Mouse (Mus musculus) intestine, embryonic 15.5 days (tissue): Measurements from ENCODE around the gene Fam189a1. TPM values are rescaled to one million over a fixed set of nuclear protein-coding genes. Genes with fewer than 3 reads are reported as not detected.
A peak's percentile ranks its signal among the peaks of the same experiment; 100 is the strongest.

Source experiments
- ATAC-seq: fragments of 200-750 bp; cut with Nextera tagmentation; 2 replicates; pipeline ENCODE4 v1.8.0; 2017; ENCODE audit warnings: moderate TSS enrichment, moderate library complexity
- H3K27ac ChIP-seq: fragments of 300-500 bp; sonication (generic); 2 replicates; pipeline ENCODE4 v1.5.1; 2015; ENCODE audit warnings: mild to moderate bottlenecking, inconsistent platforms
- H3K27me3 ChIP-seq: fragments of 300-500 bp; sonication (generic); replicated peaks from 2 replicates; pipeline ENCODE4 v1.6.1; 2015; ENCODE audit warnings: inconsistent platforms
- H3K36me3 ChIP-seq: fragments of 300-500 bp; sonication (generic); 2 replicates; pipeline ENCODE4 v1.6.1; 2015; ENCODE audit warnings: inconsistent platforms
- H3K4me1 ChIP-seq: fragments of 300-500 bp; sonication (generic); replicated peaks from 2 replicates; pipeline ENCODE4 v1.6.1; 2015; ENCODE audit warnings: inconsistent platforms
- H3K4me2 ChIP-seq: fragments of 300-500 bp; sonication (generic); replicated peaks from 2 replicates; pipeline ENCODE4 v1.6.1; 2015; ENCODE audit warnings: mild to moderate bottlenecking, inconsistent platforms
- H3K4me3 ChIP-seq: fragments of 300-500 bp; sonication (generic); replicated peaks from 2 replicates; pipeline ENCODE4 v1.5.1; 2015; ENCODE audit warnings: inconsistent platforms
- H3K9ac ChIP-seq: fragments of 300-500 bp; sonication (generic); 2 replicates; pipeline ENCODE4 v1.6.1; 2015; ENCODE audit warnings: inconsistent platforms
- H3K9me3 ChIP-seq: fragments of 300-500 bp; sonication (generic); 2 replicates; pipeline ENCODE4 v1.6.1; 2016; ENCODE audit warnings: inconsistent platforms
- WGBS: fragments of 180-500 bp; shearing (Covaris S2); methylation state at CpG from one replicate; pipeline ENCODE4 v1.1.7; 2015; 5-methylcytosine and 5-hydroxymethylcytosine counted together
- polyA plus RNA-seq: library from polyadenylated mRNA; unstranded; fragments of >200 nt; fragmentation: Nextera tagmentation; extraction: Ambion mirVana; gene quantifications from 2 replicates; pipeline ENCODE4 v1.2.1, GENCODE M21; 2015

Fam189a1 gene
- polyA plus RNA-seq, 1 experiment from 2014 or later: 1.4 TPM

DNA sequence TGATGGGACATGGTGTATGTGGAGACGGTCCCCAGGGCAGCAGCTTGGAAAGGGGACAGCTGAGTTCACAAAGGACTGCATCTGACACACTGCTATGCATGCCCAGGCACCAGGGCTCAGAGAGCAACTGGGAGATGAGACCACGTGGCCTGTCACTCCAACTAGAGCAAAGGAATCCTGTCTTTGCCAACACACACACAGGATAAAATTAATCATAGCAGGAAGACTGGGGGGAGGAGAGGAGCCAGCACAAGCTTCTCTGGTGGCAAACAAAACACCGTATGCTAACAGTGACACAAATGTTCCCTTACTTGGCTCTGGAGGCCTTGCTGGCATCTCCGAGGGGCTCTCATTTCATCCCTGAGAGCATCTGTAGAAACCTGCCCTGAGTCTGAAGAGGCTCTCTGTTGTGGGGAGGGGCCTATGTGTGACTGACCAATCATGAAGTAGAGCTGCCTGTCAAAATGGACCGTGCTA, 60.7 kb downstream of the Fam189a1 start:
- Histone ChIP-seq H3K9ac (no peak overlapping the region), H3K4me3 (no peak overlapping the region), H3K27ac (no peak overlapping the region), H3K27me3 (no peaks in the 10 kb centered on the region), H3K4me1 (no peaks in the 10 kb centered on the region), H3K9me3 (no peaks in the 10 kb centered on the region), H3K4me2 (no peak overlapping the region), H3K36me3 (no peaks in the 10 kb centered on the region)
- 54% methylated on average over 5 of the region's 5 CpGs for WGBS
- ATAC-seq: no peak

DNA sequence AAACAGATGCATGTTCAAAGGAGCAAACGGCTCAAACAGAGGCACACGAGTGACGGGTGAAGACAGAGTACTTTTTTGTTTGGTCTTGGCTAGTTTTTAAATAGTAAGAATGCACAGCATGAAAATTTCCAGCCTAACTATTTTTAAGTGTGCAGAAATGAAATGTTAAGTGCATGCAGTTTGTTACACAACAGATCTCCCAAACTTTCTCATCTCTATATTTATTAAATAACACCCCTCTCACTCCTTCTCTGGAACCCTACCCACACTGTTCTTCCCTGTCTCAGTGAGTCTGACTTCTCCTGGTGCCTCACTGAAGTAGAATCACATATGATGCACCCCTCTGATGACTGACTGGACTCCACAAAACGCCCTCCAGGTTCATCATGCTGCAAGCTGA, 63.1 kb downstream of the Fam189a1 start:
- H3K4me3 ChIP-seq: no peak overlapping the region
- no peaks in the 10 kb centered on the region for H3K27me3 ChIP-seq
- H3K36me3 ChIP-seq: no peaks in the 10 kb centered on the region
- H3K27ac ChIP-seq: no peak overlapping the region
- no peak overlapping the region for H3K9ac ChIP-seq
- ATAC-seq: no peak
- no peak overlapping the region for H3K4me2 ChIP-seq
- no peaks in the 10 kb centered on the region for H3K4me1 ChIP-seq
- no peaks in the 10 kb centered on the region for H3K9me3 ChIP-seq
- WGBS: 76% methylated on average over 4 of the region's 4 CpGs

DNA sequence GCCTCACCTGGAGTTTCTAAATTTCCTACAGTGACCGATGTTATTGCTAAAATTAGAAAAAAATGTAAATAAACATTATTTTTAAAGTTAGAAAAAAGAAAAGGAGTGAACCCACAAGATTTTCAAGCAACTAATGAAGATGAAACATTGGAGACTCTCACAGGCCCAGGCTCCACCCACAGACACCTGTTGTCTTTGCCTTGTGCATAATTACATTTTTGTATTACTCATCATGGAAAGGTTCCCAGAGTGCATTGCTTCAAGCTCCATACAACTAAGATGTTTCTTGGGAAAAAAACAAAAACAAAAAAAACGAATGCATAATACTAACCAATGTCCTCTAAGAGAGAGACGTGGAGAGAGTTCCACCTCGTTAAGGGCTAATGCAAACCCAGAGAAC, 64.9 kb downstream of the Fam189a1 start:
- H3K4me2 ChIP-seq: no peak overlapping the region
- H3K9me3 ChIP-seq: no peaks in the 10 kb centered on the region
- WGBS: 79% methylated on average over 4 of the region's 4 CpGs
- no peaks in the 10 kb centered on the region for H3K36me3 ChIP-seq
- no peak for ATAC-seq
- no peaks in the 10 kb centered on the region for H3K4me1 ChIP-seq
- H3K27me3 ChIP-seq: no peaks in the 10 kb centered on the region
- no peak overlapping the region for H3K4me3 ChIP-seq
- no peak overlapping the region for H3K27ac ChIP-seq
- H3K9ac ChIP-seq: no peak overlapping the region

DNA sequence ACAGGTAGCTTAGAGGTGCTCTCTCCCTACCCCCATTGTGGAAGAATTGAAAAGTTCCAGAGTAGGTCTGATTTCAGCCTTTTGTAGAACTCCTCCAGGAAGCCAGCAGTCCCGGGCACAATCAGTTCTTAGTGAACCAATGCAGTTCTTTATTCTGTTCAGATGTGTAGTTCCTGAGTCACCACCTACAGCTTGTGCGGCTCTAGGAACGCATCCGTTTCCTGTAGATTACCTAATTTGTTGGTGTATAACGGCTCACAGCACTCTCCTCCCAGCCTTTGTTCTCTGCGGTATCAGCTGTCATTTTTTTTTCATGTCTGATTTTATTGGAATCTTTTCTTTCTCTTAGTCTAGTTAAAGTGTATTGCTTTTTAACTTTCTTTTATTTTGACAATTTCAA, 70.4 kb downstream of the Fam189a1 start:
- ATAC-seq: no peak
- 78% methylated on average over 6 of the region's 6 CpGs for WGBS
- no peak overlapping the region for H3K9ac ChIP-seq
- H3K4me1 ChIP-seq: no peaks in the 10 kb centered on the region
- H3K27me3 ChIP-seq: no peaks in the 10 kb centered on the region
- no peak overlapping the region for H3K27ac ChIP-seq
- H3K36me3 ChIP-seq: no peaks in the 10 kb centered on the region
- H3K4me3 ChIP-seq: no peak overlapping the region
- H3K4me2 ChIP-seq: no peak overlapping the region
- H3K9me3 ChIP-seq: no peaks in the 10 kb centered on the region

DNA sequence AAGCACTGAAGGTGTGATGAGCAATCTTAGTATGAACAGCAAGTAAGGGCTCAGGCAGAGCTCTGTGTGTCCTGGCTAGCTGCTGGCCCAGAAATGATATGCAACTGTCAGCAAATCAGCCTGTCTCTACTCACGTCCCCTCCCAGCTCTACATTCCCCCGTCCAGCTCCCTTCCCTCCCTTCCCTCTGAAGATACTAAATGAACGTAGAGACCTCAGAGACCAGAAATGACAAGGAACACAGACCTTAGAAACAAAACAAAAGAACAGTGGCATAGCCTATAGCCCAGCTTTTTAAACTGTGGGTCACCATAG, 73.6 kb downstream of the Fam189a1 start:
- Histone ChIP-seq H3K9ac (no peak overlapping the region), H3K36me3 (no peaks in the 10 kb centered on the region), H3K9me3 (no peaks in the 10 kb centered on the region), H3K4me2 (no peak overlapping the region), H3K4me3 (no peak overlapping the region), H3K4me1 (no peaks in the 10 kb centered on the region), H3K27ac (no peak overlapping the region), H3K27me3 (no peaks in the 10 kb centered on the region)
- 32% methylated on average over 3 of the region's 3 CpGs for WGBS
- no peak for ATAC-seq

DNA sequence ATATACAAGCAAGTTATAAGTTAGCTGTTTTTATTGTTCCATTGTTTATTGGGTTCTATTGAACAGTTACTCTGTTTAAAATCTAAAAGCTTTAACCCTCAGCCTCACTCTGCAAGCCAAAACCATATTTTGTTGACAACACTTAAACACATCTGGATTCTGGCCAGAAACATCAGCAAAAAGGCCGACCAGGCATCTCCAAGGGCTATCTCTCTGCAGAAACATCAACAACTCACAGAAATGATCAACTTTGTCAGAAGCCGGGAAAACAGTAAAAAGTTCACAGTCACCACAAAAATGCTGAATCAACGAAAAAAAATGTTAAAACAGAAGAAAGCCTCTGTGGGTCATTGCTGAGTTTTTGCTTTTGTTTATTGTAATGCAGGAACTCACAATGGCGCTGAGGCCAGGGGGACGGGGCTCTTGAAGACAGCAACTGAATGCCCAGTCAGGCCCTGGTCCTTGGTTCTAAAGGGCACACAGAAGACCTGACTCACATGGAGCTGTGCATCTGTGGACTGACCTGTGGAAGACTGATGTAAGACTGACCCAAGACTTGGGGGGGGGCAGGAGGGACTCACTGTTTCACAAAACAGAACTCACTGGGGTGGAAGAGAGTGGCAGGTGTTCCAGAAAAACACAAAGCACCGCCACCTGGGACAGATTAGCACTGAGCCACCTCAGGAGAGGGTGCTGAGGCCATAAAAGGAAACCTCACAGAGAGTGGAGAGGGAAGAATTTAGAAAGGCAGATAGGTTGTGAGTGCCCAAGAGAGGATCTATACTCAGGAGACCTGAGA, 74.2 kb downstream of the Fam189a1 start:
- Histone ChIP-seq H3K27ac (no peak overlapping the region), H3K27me3 (no peaks in the 10 kb centered on the region), H3K4me1 (no peaks in the 10 kb centered on the region), H3K4me2 (no peak overlapping the region), H3K36me3 (no peaks in the 10 kb centered on the region), H3K9me3 (no peaks in the 10 kb centered on the region), H3K9ac (no peak overlapping the region), H3K4me3 (no peak overlapping the region)
- no peak for ATAC-seq
- WGBS: 41% methylated on average over 6 of the region's 6 CpGs

DNA sequence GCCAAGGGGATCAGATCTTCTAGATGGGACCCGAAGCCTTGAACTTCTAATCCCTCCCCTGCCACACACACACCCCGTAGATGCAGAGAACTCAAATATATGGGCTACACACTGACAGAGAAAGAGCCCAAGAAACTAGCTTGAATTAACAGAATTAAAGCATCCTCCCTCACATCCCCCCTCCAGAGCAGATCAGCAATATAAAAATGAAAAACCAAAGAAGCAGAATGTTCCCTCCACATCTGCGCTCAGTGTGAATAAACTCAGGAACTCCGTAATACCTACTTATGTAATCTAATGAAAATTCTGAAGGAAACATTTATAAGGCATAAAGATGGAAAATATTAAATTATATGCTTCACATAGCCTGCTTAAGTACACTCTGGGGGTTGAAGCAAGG, 80.2 kb downstream of the Fam189a1 start:
- WGBS: 83% methylated on average over 4 of the region's 4 CpGs
- no peak overlapping the region for H3K4me3 ChIP-seq
- no peaks in the 10 kb centered on the region for H3K36me3 ChIP-seq
- no peak overlapping the region for H3K9ac ChIP-seq
- H3K4me1 ChIP-seq: no peaks in the 10 kb centered on the region
- no peak for ATAC-seq
- H3K9me3 ChIP-seq: no peaks in the 10 kb centered on the region
- H3K27me3 ChIP-seq: no peaks in the 10 kb centered on the region
- no peak overlapping the region for H3K27ac ChIP-seq
- no peak overlapping the region for H3K4me2 ChIP-seq

DNA sequence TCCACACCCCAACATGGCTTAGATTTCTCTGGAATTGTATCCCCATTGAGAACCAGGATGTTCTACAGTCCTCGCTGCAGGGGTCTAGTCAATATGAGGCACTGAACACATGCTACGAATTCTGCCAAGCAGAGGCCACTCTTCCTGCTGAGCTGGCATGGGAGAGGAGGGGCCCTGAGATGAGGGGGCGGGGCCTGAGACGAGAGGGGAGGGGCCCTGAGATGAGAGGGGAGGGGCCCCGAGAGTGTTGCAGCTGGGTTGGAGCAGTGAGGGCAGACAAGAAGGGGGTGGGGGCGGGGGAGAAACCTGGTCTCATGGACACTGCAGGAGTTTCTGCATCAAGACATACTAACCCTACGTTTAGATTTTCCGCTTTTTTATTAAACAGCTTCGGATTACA, 82.2 kb downstream of the Fam189a1 start:
- Histone ChIP-seq H3K36me3 (no peaks in the 10 kb centered on the region), H3K4me3 (no peak overlapping the region), H3K4me1 (no peaks in the 10 kb centered on the region), H3K27me3 (no peaks in the 10 kb centered on the region), H3K4me2 (no peak overlapping the region), H3K9me3 (no peaks in the 10 kb centered on the region), H3K9ac (no peak overlapping the region), H3K27ac (no peak overlapping the region)
- peak; percentile 20; the same call in 1 of the 2 replicates for ATAC-seq
- WGBS: 40% methylated on average over 9 of the region's 9 CpGs

DNA sequence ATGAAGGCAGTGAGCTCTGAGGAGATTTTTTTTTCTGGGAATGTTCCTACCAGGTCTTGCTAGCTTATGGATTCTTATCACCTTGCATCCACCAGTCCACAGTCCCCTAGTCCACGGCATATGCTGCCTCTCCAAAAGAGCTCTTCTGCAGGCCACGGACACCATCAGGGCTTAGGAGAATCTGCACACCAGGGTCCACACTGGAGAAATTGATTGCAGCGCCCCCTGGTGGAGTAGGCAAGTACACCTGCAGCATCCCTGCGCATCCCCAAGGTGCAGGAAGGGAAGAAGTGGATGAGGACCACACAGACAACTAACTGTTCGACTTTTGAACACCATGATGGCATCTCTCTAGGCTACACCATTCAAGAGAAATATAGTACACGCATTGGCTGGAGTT, 82.8 kb downstream of the Fam189a1 start:
- Histone ChIP-seq H3K27ac (no peak overlapping the region), H3K9ac (no peak overlapping the region), H3K4me2 (no peak overlapping the region), H3K9me3 (no peaks in the 10 kb centered on the region), H3K36me3 (no peaks in the 10 kb centered on the region), H3K27me3 (no peaks in the 10 kb centered on the region), H3K4me3 (no peak overlapping the region), H3K4me1 (no peaks in the 10 kb centered on the region)
- no peak for ATAC-seq
- WGBS: 36% methylated on average over 6 of the region's 6 CpGs

DNA sequence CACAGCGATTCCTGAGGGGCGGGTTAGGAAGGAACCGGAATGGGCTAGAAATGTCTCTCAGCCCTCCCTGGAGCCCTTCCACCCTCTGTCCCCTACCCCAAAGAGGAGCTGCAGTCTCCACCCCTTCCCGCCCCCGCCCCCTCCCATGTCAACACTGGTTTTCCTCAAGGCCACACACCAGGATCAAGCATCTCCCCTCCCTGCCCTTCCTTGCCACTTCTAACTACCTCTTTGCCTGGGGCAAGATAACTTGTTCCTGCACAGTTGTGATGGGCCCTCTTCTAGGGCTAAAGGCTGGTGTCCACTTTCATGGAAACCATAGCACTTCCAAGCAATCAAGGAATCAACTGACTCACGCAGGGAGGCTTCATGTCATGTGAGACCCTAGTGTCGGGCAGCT, 90.2 kb downstream of the Fam189a1 start:
- H3K4me3 ChIP-seq: no peak overlapping the region
- H3K4me1 ChIP-seq: no peaks in the 10 kb centered on the region
- no peaks in the 10 kb centered on the region for H3K36me3 ChIP-seq
- WGBS: 83% methylated on average over 7 of the region's 7 CpGs
- no peak overlapping the region for H3K27ac ChIP-seq
- no peaks in the 10 kb centered on the region for H3K9me3 ChIP-seq
- H3K27me3 ChIP-seq: no peaks in the 10 kb centered on the region
- H3K9ac ChIP-seq: no peak overlapping the region
- H3K4me2 ChIP-seq: no peak overlapping the region
- ATAC-seq: no peak

DNA sequence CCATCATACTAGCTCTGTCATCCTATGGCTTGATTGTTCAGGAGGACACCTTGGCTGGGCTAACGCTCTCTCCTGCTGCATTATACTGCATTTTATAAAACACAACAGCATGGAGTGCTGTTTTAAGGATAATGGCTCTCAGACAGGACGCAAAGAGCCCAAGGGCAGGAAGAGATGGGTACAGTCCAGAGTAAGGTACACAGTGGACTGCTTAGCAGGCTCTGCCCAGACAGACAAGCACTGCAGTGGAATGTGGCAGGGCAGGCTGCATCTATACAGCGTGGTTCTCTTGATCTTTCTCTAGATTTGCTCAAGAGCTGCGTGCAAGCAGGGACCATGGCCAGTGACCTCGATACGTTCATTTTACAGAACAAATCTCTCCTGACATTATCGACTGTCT, 90.9 kb downstream of the Fam189a1 start:
- WGBS: 82% methylated on average over 7 of the region's 7 CpGs
- ATAC-seq: no peak
- H3K36me3 ChIP-seq: no peaks in the 10 kb centered on the region

DNA sequence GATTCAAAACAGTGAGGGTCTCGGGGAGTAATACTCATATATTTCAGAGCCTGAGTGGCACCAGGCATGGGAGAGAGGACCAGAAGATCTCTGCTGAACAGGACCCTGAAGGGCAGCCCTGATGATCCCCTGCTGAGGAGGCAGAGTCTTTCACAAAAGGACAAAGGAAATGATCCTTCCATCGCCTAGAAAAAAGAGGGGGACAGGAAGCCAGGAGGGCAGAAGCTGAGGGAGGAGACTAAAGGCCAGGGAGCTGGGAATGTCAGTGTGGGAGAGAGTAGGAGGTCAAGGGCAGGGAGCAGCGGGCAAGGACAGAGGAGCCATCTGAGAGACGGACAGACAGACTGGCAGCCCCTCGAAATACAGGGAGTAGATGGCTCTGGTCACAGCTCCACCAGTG, 91.7 kb downstream of the Fam189a1 start:
- no peak for ATAC-seq
- WGBS: 50% methylated on average over 5 of the region's 5 CpGs
- H3K36me3 ChIP-seq: no peaks in the 10 kb centered on the region

More for the DNA sequence above, 90.9 kb downstream of the Fam189a1 start:
- Histone ChIP-seq H3K4me1 (no peaks in the 10 kb centered on the region), H3K27ac (no peak overlapping the region), H3K9me3 (no peaks in the 10 kb centered on the region), H3K4me3 (no peak overlapping the region), H3K27me3 (no peaks in the 10 kb centered on the region), H3K9ac (no peak overlapping the region), H3K4me2 (no peak overlapping the region)

DNA sequence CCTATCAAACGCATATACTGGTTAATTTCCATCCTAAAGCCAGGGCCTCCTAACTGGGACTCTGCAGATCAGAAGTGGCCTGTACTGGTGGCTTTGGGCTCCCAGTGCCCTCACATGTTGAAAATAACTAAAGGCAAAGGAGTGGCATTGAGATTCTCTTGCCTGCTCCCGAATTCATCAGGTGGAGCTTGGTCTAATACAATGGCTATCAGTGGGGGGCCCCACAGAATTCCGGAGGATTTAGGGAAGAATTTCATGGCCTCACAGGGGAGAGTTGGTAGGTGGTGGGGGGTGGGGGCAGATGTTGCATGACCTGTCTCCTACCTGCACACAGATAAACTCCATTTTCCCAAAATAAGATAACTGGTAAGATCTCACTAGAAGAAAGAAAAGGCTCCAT, 92.3 kb downstream of the Fam189a1 start:
- WGBS: 47% methylated on average over 3 of the region's 3 CpGs
- H3K4me3 ChIP-seq: no peak overlapping the region
- H3K4me1 ChIP-seq: no peaks in the 10 kb centered on the region
- no peak for ATAC-seq
- no peak overlapping the region for H3K4me2 ChIP-seq
- H3K36me3 ChIP-seq: no peaks in the 10 kb centered on the region
- no peak overlapping the region for H3K9ac ChIP-seq
- no peak overlapping the region for H3K27ac ChIP-seq
- H3K9me3 ChIP-seq: no peaks in the 10 kb centered on the region
- no peaks in the 10 kb centered on the region for H3K27me3 ChIP-seq

More for the DNA sequence above, 91.7 kb downstream of the Fam189a1 start:
- H3K9me3 ChIP-seq: no peaks in the 10 kb centered on the region
- H3K4me1 ChIP-seq: no peaks in the 10 kb centered on the region
- no peaks in the 10 kb centered on the region for H3K27me3 ChIP-seq
- H3K27ac ChIP-seq: no peak overlapping the region
- no peak overlapping the region for H3K4me3 ChIP-seq
- no peak overlapping the region for H3K4me2 ChIP-seq
- no peak overlapping the region for H3K9ac ChIP-seq
